Mouse (Mus musculus): Measurements from ENCODE around the gene Ube2j1.

Ube2j1 gene

DNA sequence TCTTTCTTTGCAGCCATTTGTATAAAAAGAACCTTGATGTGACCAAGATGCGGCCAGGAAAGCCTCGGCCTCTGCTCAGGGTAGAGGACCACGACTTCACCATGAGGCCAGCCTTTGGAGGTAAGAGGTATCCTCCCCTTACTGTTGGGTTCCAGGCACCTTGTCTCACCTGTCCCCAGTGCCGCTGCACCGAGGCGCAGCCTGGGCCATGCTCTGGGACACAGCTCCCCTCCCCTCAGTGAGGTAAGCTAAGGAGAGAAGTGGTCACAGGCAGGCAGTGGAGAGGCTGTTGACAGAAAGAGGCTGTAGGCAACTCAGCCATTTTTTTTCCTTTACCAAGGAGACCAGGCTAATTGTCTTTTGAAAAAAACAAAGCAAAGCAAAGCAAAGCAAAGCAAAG, 40.1 kb downstream of the Ube2j1 start:
- WGBS, result 97% methylated on average over 6 of the region's 6 CpGs

DNA sequence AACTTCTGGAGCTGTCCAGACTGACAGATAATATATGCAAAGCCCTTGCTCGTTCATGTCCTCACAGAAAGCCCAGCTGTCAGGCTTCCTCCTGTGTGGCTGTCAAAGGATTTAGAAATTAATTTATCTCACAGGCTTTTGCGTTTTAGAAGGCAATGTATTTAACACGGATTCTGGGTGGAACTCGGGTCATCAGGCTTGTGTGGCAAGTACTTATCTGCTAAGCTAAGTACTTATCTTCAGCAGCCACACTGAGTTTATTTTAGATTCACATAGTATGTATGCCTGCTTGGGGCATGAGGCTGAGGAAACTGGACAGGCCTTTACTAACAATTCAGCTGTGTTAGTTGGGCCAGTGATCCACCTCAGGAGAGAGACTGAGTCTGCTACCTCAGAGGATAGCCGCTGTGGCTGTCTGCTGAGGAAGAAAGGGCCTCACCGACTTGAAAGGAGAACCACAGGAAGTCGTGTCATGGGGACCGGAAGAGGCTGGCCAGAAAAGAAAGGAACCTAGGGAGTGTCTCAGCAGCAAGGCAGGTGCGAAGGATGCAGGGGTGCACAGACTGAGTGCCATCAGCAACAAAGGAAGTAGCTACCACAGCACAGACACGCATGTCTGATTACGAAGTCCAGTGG, 41.4 kb downstream of the Ube2j1 start:
- 71% methylated on average over 11 of the region's 11 CpGs for WGBS

DNA sequence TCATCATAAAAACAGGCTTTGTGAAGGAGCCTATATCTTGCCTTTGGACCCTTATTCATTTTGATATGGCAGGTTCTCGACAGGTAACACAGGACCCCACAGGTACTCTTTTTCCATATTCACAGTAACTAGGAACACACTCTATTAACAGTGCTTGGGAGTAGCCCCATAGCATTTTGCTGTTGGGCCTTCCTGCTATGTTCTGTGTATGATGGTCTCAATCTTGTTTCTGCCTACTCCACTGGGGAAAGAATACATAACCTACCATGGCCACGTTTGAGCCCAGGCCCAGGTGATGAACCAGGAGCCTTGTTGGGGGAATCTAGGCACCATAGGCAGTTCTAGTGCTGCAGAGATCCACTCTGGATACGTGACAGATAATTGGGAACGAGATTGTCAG, 43.2 kb downstream of the Ube2j1 start:
- 94% methylated on average over 4 of the region's 4 CpGs for WGBS

DNA sequence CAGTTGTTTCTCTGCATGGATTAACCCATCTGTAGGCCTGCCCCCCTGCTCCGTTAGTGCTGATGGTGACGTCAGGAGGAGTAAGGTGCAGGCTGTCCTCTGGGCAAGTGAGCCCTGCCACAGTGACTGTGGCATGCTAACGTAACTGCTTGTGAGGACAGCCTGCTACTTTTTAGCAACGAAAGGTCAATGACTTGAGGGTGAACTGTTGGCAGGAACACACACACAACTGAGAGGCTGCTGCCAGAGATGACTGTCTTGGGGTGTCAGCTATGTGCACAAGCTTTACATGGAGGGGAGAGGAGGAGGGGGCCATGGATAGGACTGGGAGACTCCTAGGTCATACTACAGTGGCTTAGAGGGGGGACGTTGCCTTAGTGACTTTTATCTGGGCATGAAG, 43.6 kb downstream of the Ube2j1 start:
- WGBS, result 87% methylated on average over 5 of the region's 5 CpGs

DNA sequence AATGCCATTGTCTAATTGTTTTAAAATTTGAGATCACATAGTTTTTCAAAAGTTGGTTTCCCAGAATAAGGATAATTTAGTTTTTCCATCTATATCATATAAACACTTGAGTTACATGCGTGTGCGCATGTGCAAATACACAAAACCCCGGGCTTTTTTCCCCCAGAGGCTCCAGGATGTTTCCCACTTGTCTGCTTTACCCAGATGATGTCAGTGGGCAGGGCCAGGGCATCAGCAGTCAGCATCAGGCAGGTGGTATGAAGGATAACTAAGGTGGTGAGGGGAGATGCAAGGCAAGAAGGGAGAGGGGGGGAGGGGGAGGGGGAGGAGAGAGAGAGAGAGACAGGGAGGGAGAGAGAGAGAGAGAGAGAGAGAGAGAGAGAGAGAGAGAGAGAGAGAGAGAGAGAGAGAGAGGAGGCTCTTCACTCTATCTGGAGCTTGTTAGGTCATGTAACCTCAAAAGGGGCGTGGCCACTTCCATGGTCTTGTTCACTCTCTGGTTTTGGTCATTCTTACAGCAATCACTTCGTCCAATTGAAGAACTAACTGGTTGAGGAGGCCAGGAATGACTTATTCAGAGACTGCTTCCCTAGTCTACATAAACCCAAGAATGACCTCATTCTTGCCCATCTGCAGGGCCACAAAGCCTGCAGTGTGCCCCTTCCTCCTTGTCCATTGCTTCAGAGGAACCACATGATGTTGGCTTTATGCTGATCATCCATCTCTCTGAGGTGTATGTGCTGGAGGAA, 44.7 kb downstream of the Ube2j1 start:
- WGBS, result 88% methylated on average over 5 of the region's 5 CpGs

DNA sequence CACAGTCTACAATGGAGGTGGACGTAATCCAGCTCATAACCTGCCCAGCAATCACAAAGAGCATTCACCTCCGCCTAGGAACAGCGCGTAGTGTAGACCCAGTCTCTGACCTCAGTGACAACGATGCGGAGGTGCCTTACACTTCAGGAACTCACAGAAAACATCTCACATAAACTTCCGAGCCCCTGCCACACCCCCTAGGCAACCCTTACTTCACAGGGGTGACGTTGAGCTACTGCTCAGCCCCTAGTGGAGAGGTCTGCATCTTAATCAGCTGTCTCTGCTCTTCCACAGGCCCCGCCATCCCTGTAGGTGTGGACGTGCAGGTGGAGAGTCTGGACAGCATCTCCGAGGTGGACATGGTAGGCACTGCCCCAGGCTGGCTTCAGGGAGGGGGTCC, 45.9 kb downstream of the Ube2j1 start:
- WGBS, result 90% methylated on average over 11 of the region's 11 CpGs

- whole genome bisulfite sequencing, result 70% methylated on average over 8 of the region's 8 CpGs
Observed at GRCm38 (mm10) chr4:33077724-33078123, 46.5 kb downstream of the Ube2j1 start.

DNA sequence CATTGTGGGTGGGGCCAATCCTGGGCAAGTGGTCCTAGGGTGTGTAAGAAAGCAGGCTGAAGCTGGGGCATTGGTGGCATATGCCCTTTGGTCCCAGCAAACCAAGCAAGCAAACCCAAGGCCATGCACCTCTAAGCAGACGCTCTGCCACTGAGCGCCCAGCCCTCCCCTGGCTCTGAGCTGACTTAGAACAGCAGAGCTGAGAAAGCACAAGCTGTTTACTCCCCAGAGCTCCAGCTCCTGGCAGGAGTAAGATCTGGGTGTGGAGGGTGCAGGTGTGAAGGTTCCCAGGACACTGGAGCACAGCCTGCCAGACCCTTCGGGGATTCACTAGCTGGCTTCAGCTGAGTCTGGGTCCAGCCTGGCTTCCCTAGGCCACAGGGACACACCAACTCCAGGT, 47.3 kb downstream of the Ube2j1 start:
- WGBS, result 94% methylated on average over 3 of the region's 3 CpGs

DNA sequence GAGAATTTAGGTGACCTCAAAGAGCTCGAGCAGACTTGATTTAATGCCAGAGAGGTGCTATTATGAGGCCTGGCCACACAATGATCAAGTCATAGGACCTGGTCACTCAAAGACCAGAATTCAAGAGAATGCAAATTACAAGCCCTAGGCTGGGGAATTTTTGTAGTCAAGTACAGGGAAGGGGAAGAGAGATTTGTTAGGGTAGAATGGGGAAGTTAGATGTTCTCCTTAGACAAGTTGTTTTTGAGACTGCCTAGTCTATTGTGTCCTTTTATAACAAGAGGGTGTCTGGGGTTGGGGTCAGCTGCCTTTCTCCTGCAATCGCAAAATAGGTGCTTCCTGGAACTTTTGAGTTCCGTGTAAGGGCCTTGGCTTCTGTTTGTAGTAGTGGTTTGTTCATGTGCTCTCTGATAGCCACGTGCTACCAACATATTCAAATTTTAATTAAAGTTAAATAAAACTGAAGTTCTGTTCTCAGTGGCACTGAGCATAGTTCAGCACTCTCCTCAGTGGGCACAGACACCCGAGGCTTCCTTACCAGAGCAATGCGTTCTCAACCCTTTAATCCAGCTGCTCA, 68.0 kb downstream of the Ube2j1 start:
- 82% methylated on average over 6 of the region's 6 CpGs for WGBS

Measured in cerebral cortex, adult 2 months (tissue).